Mouse (Mus musculus) hindbrain, embryonic 15.5 days (tissue): ENCODE measurements around the gene Wfdc12. TPM values are rescaled to one million over a fixed set of nuclear protein-coding genes. Genes with fewer than 3 reads are reported as not detected.

Source experiments
- ATAC-seq: fragments of 200-750 bp; cut with Nextera tagmentation; 2 replicates; pipeline ENCODE4 v1.8.0; 2017; ENCODE audit warnings: low read depth, moderate number of reproducible peaks, moderate TSS enrichment; ENCODE audit not compliant: low FRiP score
- H3K27ac ChIP-seq: fragments of 300-500 bp; sonication (generic); replicated peaks from 2 replicates; pipeline ENCODE4 v1.5.1; 2015; ENCODE audit warnings: mild to moderate bottlenecking, inconsistent platforms
- H3K27me3 ChIP-seq: fragments of 300-500 bp; sonication (generic); 2 replicates; pipeline ENCODE4 v1.6.1; 2015; ENCODE audit warnings: control low read depth, inconsistent platforms
- H3K36me3 ChIP-seq: fragments of 300-500 bp; sonication (generic); 2 replicates; pipeline ENCODE4 v1.6.1; 2015; ENCODE audit warnings: control low read depth, inconsistent platforms
- H3K4me1 ChIP-seq: fragments of 300-500 bp; sonication (generic); replicated peaks from 2 replicates; pipeline ENCODE4 v1.6.1; 2015; ENCODE audit warnings: control low read depth, inconsistent platforms
- H3K4me2 ChIP-seq: fragments of 300-500 bp; sonication (generic); 2 replicates; pipeline ENCODE4 v1.6.1; 2015; ENCODE audit warnings: moderate library complexity, mild to moderate bottlenecking, inconsistent platforms
- H3K4me3 ChIP-seq: fragments of 300-500 bp; sonication (generic); 2 replicates; pipeline ENCODE4 v1.5.1; 2015; ENCODE audit warnings: mild to moderate bottlenecking, inconsistent platforms
- H3K9ac ChIP-seq: fragments of 300-500 bp; sonication (generic); 2 replicates; pipeline ENCODE4 v1.6.1; 2015; ENCODE audit warnings: inconsistent platforms
- H3K9me3 ChIP-seq: fragments of 300-500 bp; sonication (generic); 2 replicates; pipeline ENCODE4 v1.6.1; 2016; ENCODE audit warnings: control low read depth, inconsistent platforms
- WGBS: fragments of 180-500 bp; shearing (Covaris S2); methylation state at CpG from one replicate; pipeline ENCODE4 v1.1.7; 2015; 5-methylcytosine and 5-hydroxymethylcytosine counted together
- polyA plus RNA-seq: library from polyadenylated mRNA; unstranded; fragments of >200 nt; fragmentation: Nextera tagmentation; extraction: Ambion mirVana; gene quantifications from 2 replicates; pipeline ENCODE4 v1.2.1, GENCODE M21; 2015

Wfdc12 gene
- polyA plus RNA-seq, 1 experiment from 2014 or later: not detected

- Histone ChIP-seq H3K36me3 (no peaks in the 10 kb centered on the region), H3K9ac (no peak overlapping the region), H3K4me3 (no peak overlapping the region), H3K4me2 (no peak overlapping the region), H3K27me3 (no peaks in the 10 kb centered on the region), H3K4me1 (no peaks in the 10 kb centered on the region), H3K27ac (no peak overlapping the region), H3K9me3 (no peaks in the 10 kb centered on the region)
- no peak for ATAC-seq
- WGBS: 90% methylated on average over 5 of the region's 5 CpGs
These were observed 5.7 kb upstream of the Wfdc12 start for GRCm38 (mm10) chr2:164195971-164196699.

- Histone ChIP-seq H3K4me3 (no peak overlapping the region), H3K27ac (no peak overlapping the region), H3K9ac (no peak overlapping the region), H3K36me3 (no peaks in the 10 kb centered on the region), H3K4me2 (no peak overlapping the region), H3K9me3 (no peaks in the 10 kb centered on the region), H3K4me1 (no peaks in the 10 kb centered on the region), H3K27me3 (no peaks in the 10 kb centered on the region)
- WGBS: 84% methylated on average over 5 of the region's 5 CpGs
- no peak for ATAC-seq
These were observed 4.7 kb upstream of the Wfdc12 start for GRCm38 (mm10) chr2:164194959-164195630.

- no peak for ATAC-seq
These were observed 1.9 kb upstream of the Wfdc12 start for GRCm38 (mm10) chr2:164192279-164192678.

GRCm38 (mm10) chr2:164188722-164189121, 1.7 kb downstream of the Wfdc12 start:
- Histone ChIP-seq H3K27ac (no peak overlapping the region), H3K4me3 (no peak overlapping the region), H3K4me2 (no peak overlapping the region), H3K27me3 (no peaks in the 10 kb centered on the region), H3K36me3 (no peaks in the 10 kb centered on the region), H3K9ac (no peak overlapping the region), H3K9me3 (no peaks in the 10 kb centered on the region), H3K4me1 (no peaks in the 10 kb centered on the region)
- ATAC-seq: no peak
- 34% methylated on average over 5 of the region's 5 CpGs for WGBS

More at GRCm38 (mm10) chr2:164192279-164192678, 1.9 kb upstream of the Wfdc12 start:
- no peaks in the 10 kb centered on the region for H3K4me1 ChIP-seq
- H3K36me3 ChIP-seq: no peaks in the 10 kb centered on the region
- no peaks in the 10 kb centered on the region for H3K27me3 ChIP-seq
- H3K4me3 ChIP-seq: no peak overlapping the region
- H3K27ac ChIP-seq: no peak overlapping the region
- no peak overlapping the region for H3K9ac ChIP-seq
- H3K4me2 ChIP-seq: no peak overlapping the region
- H3K9me3 ChIP-seq: no peaks in the 10 kb centered on the region

- 43% methylated on average over 9 of the region's 9 CpGs for WGBS
- no peak overlapping the region for H3K4me3 ChIP-seq
- H3K4me2 ChIP-seq: no peak overlapping the region
- no peaks in the 10 kb centered on the region for H3K36me3 ChIP-seq
- H3K27ac ChIP-seq: no peak overlapping the region
- ATAC-seq: no peak
- no peak overlapping the region for H3K9ac ChIP-seq
- H3K4me1 ChIP-seq: no peaks in the 10 kb centered on the region
- H3K27me3 ChIP-seq: no peaks in the 10 kb centered on the region
- H3K9me3 ChIP-seq: no peaks in the 10 kb centered on the region
These were observed 6.2 kb downstream of the Wfdc12 start for GRCm38 (mm10) chr2:164184145-164184719.

- WGBS: 78% methylated on average over 9 of the region's 9 CpGs
- Histone ChIP-seq H3K4me3 (no peak overlapping the region), H3K27me3 (no peaks in the 10 kb centered on the region), H3K4me2 (no peak overlapping the region), H3K9me3 (no peaks in the 10 kb centered on the region), H3K27ac (no peak overlapping the region), H3K9ac (no peak overlapping the region), H3K36me3 (no peaks in the 10 kb centered on the region), H3K4me1 (no peaks in the 10 kb centered on the region)
- no peak for ATAC-seq
These were observed 7.1 kb downstream of the Wfdc12 start for GRCm38 (mm10) chr2:164183340-164183739.

- 83% methylated on average over 7 of the region's 7 CpGs for WGBS
- Histone ChIP-seq H3K4me1 (no peaks in the 10 kb centered on the region), H3K27me3 (no peaks in the 10 kb centered on the region), H3K9me3 (no peaks in the 10 kb centered on the region), H3K27ac (no peak within 1 kb of the TSS), H3K36me3 (no peaks in the 10 kb centered on the region), H3K4me2 (no peak within 1 kb of the TSS), H3K9ac (no peak within 1 kb of the TSS), H3K4me3 (no peak within 1 kb of the TSS)
- no peak for ATAC-seq
These were observed 7.6 kb downstream of the Wfdc12 start, which contains the start of gene Wfdc5 for GRCm38 (mm10) chr2:164182692-164183255. Gene Wfdc5, minus strand, starts transcription at chr2:164182742.

GRCm38 (mm10) chr2:164180770-164181169, 9.6 kb downstream of the Wfdc12 start:
- Histone ChIP-seq H3K9ac (no peak overlapping the region), H3K27me3 (no peaks in the 10 kb centered on the region), H3K4me3 (no peak overlapping the region), H3K4me2 (no peak overlapping the region), H3K9me3 (no peaks in the 10 kb centered on the region), H3K36me3 (no peaks in the 10 kb centered on the region), H3K4me1 (no peaks in the 10 kb centered on the region), H3K27ac (no peak overlapping the region)
- no peak for ATAC-seq
- 88% methylated on average over 4 of the region's 4 CpGs for WGBS

- Histone ChIP-seq H3K27ac (no peak overlapping the region), H3K36me3 (no peaks in the 10 kb centered on the region), H3K4me1 (no peaks in the 10 kb centered on the region), H3K9me3 (no peaks in the 10 kb centered on the region), H3K9ac (no peak overlapping the region), H3K4me2 (no peak overlapping the region), H3K27me3 (no peaks in the 10 kb centered on the region), H3K4me3 (no peak overlapping the region)
- ATAC-seq: no peak
- 39% methylated on average over 3 of the region's 3 CpGs for WGBS
These were observed 10.3 kb downstream of the Wfdc12 start for GRCm38 (mm10) chr2:164180124-164180523.

- WGBS: 84% methylated on average over 5 of the region's 5 CpGs
These were observed 12.6 kb downstream of the Wfdc12 start for GRCm38 (mm10) chr2:164177831-164178230.

GRCm38 (mm10) chr2:164175850-164176249, 14.6 kb downstream of the Wfdc12 start:
- WGBS: 73% methylated on average over 3 of the region's 3 CpGs
- peaks cover 14% of the 10 kb centered on the region for H3K27me3 ChIP-seq
- H3K4me3 ChIP-seq: no peak overlapping the region
- no peak overlapping the region for H3K27ac ChIP-seq
- peaks cover 3% of the 10 kb centered on the region for H3K4me1 ChIP-seq
- ATAC-seq: no peak
- H3K9ac ChIP-seq: no peak overlapping the region
- no peaks in the 10 kb centered on the region for H3K36me3 ChIP-seq
- no peaks in the 10 kb centered on the region for H3K9me3 ChIP-seq
- H3K4me2 ChIP-seq: no peak overlapping the region

More at GRCm38 (mm10) chr2:164177831-164178230, 12.6 kb downstream of the Wfdc12 start:
- H3K4me3 ChIP-seq: no peak overlapping the region
- no peaks in the 10 kb centered on the region for H3K4me1 ChIP-seq
- no peak overlapping the region for H3K9ac ChIP-seq
- no peak for ATAC-seq
- no peak overlapping the region for H3K27ac ChIP-seq
- no peak overlapping the region for H3K4me2 ChIP-seq
- no peaks in the 10 kb centered on the region for H3K36me3 ChIP-seq
- H3K9me3 ChIP-seq: no peaks in the 10 kb centered on the region
- no peaks in the 10 kb centered on the region for H3K27me3 ChIP-seq
